In genomic region chr5:65213321-65213720, GRCm38 (mm10) we compare ENCODE assay signal across 9 mouse cellular contexts. TPM values are rescaled to one million over a fixed set of nuclear protein-coding genes. Genes with fewer than 3 reads are reported as not detected.
DNase-seq lines count a peak whose midpoint lies in the region; ATAC-seq and TF ChIP-seq lines count a peak whose summit lies in the region.
"Had no signal": no experiment of that assay in that cellular context is flagged by ENCODE, and none has a peak within 500 bp of the region (broad histone marks: within the 10 kb centered on the region; RNA-seq: fewer than 3 reads in every experiment).

No protein-coding gene starts in this region.

- POLR2A ChIA-PET in Patski (lab: Charles Lee): no interaction called here

- CTCF ChIA-PET in Patski (lab: Charles Lee): interaction anchor here (0.8 to 2.9 kb wide), 10 partner anchors 8 to 220 kb away, joined by 3 to 15 read pairs (median 4); partner anchors contain the start of gene Wdr19

- no peak overlapping the region for H3K27ac ChIP-seq in liver, embryonic 11.5 days (ENCODE audit: low read depth, low read length)
- no peak overlapping the region for H3K27ac ChIP-seq in midbrain, embryonic 11.5 days (ENCODE audit: low read depth, low read length)
- H3K27ac ChIP-seq: heart, embryonic 13.5 days had no signal

- no peaks in the 10 kb centered on the region for H3K9me3 ChIP-seq in liver, embryonic 11.5 days (ENCODE audit: control insufficient read depth, low read length)
- no peaks in the 10 kb centered on the region for H3K9me3 ChIP-seq in midbrain, embryonic 11.5 days (ENCODE audit: control insufficient read depth, low read length)
- H3K9me3 ChIP-seq: heart, embryonic 13.5 days had no signal

- DNase-seq in liver: peak; percentile 19
- no peak for DNase-seq in liver, embryonic 11.5 days (ENCODE audit: low spot score)
- no peak for DNase-seq in Patski (ENCODE audit: low read depth, low spot score)
- peak; percentile 47 to 69 for DNase-seq in cerebellum, postnatal 25 days
- DNase-seq in midbrain, embryonic 11.5 days (ENCODE audit: low spot score, missing footprints): peak; percentile 90
- peak; percentile 33 for DNase-seq in thymus, postnatal 25 days

- no peaks in the 10 kb centered on the region for H3K4me1 ChIP-seq in liver, embryonic 11.5 days (replicated peaks; ENCODE audit: control insufficient read depth, insufficient read depth, low read length)
- no peaks in the 10 kb centered on the region for H3K4me1 ChIP-seq in midbrain, embryonic 11.5 days (ENCODE audit: control insufficient read depth, insufficient read depth, low read length)
- H3K4me1 ChIP-seq: heart, embryonic 13.5 days had no signal

- no peaks in the 10 kb centered on the region for H3K36me3 ChIP-seq in liver, embryonic 11.5 days (ENCODE audit: control insufficient read depth, insufficient read depth, low read length)
- H3K36me3 ChIP-seq in midbrain, embryonic 11.5 days (ENCODE audit: control insufficient read depth, insufficient read depth, low read length): no peaks in the 10 kb centered on the region
- H3K36me3 ChIP-seq: heart, embryonic 13.5 days had no signal

- in situ Hi-C loops in Patski (cut with MboI; ENCODE audit: low pct_unique_long_range_greater_than_20kb): no loop called here

- peak; percentile 96 for TF ChIP-seq CTCF in Patski (IDR thresholded peaks at IDR 0.05)

- WGBS in liver, embryonic 11.5 days: 24% methylated on average over 7 of the region's 7 CpGs
- WGBS in midbrain, embryonic 11.5 days: 16% methylated on average over 7 of the region's 7 CpGs

- ATAC-seq in liver, embryonic 11.5 days (replicated peaks; ENCODE audit: low FRiP score): no peak
- no peak for ATAC-seq in Patski
- peak; percentile 53 to 74; a peak in 2 of 4 replicates for ATAC-seq in hematopoietic stem cell, adult 5-6 weeks (replicated peaks in 1 of 2; ENCODE audit: insufficient read depth in 1 of 2, low FRiP score in 2 of 2, low TSS enrichment in 1 of 2, low read depth in 1 of 2, poor library complexity in 2 of 2, severe bottlenecking in 2 of 2)
- no peak for ATAC-seq in midbrain, embryonic 11.5 days (ENCODE audit: low FRiP score)

- H3K4me3 ChIP-seq in liver, embryonic 11.5 days (ENCODE audit: low read depth, low read length): no peak overlapping the region
- H3K4me3 ChIP-seq in midbrain, embryonic 11.5 days (ENCODE audit: low read depth, low read length): no peak overlapping the region
- H3K4me3 ChIP-seq: heart, embryonic 13.5 days; myocyte had no signal

- H3K9ac ChIP-seq in liver, embryonic 11.5 days (ENCODE audit: low read depth, low read length): no peak overlapping the region
- H3K9ac ChIP-seq in midbrain, embryonic 11.5 days (ENCODE audit: low read length): no peak overlapping the region
- H3K9ac ChIP-seq: heart, embryonic 13.5 days had no signal

- no peaks in the 10 kb centered on the region for H3K27me3 ChIP-seq in liver, embryonic 11.5 days (replicated peaks; ENCODE audit: control insufficient read depth, insufficient read depth, low read length)
- H3K27me3 ChIP-seq in Patski: no peaks in the 10 kb centered on the region
- H3K27me3 ChIP-seq in midbrain, embryonic 11.5 days (ENCODE audit: control insufficient read depth, insufficient read depth, low read length): no peaks in the 10 kb centered on the region
- H3K27me3 ChIP-seq: heart, embryonic 13.5 days had no signal

- H3K4me2 ChIP-seq in liver, embryonic 11.5 days: no peak overlapping the region
- H3K4me2 ChIP-seq in midbrain, embryonic 11.5 days: no peak overlapping the region
- H3K4me2 ChIP-seq: heart, embryonic 13.5 days had no signal

RNA-seq across cellular contexts. Expression of gene Wdr19, which starts 13.8 kb away (rescaled TPM):
- 4.9 and 5.8 TPM in 2 replicates for polyA plus RNA-seq in liver, embryonic 11.5 days (2014; fragmentation: Nextera tagmentation; extraction: Ambion mirVana)
- 29.2 TPM for polyA plus RNA-seq in Patski (2021)
- 10.9 and 12.2 TPM in 2 replicates for total RNA-seq in hematopoietic stem cell, adult 5-6 weeks (2017)
- polyA plus RNA-seq in midbrain, embryonic 11.5 days (2014; fragmentation: Nextera tagmentation; extraction: Ambion mirVana): 14.6 and 14.9 TPM in 2 replicates

Comparison
In these comparisons a context has a peak if more than half of its experiments do, and no peak if none do; other contexts are left out.
1. DNase-seq: peak in liver (single experiment), cerebellum, postnatal 25 days (2 of 2), midbrain, embryonic 11.5 days (single experiment) and thymus, postnatal 25 days (single experiment); none in liver, embryonic 11.5 days (single experiment) and Patski (single experiment).
2. ATAC-seq: peak in hematopoietic stem cell, adult 5-6 weeks (2 of 2); none in liver, embryonic 11.5 days (single experiment), Patski (single experiment) and midbrain, embryonic 11.5 days (single experiment).